Mouse (Mus musculus): ENCODE data around the gene Rell1. TPM values are rescaled to one million over a fixed set of nuclear protein-coding genes. Genes with fewer than 3 reads are reported as not detected.

The Rell1 gene
- total RNA-seq, 2 experiments from 2014 or later: 10.9 to 36.1 TPM

- ATAC-seq (replicated peaks; ENCODE audit: low FRiP score, poor library complexity, severe bottlenecking): no peak
These were observed 12.3 kb downstream of the Rell1 start for GRCm38 (mm10) chr5:63956411-63956810.

GRCm38 (mm10) chr5:63953401-63954032 lies 15.2 kb downstream of the Rell1 start:
- ATAC-seq (replicated peaks; ENCODE audit: low FRiP score, poor library complexity, severe bottlenecking): no peak

GRCm38 (mm10) chr5:63952039-63952438 lies 16.7 kb downstream of the Rell1 start:
- no peak for ATAC-seq (replicated peaks; ENCODE audit: low FRiP score, poor library complexity, severe bottlenecking)

GRCm38 (mm10) chr5:63951421-63951911 lies 17.2 kb downstream of the Rell1 start:
- no peak for ATAC-seq (replicated peaks; ENCODE audit: low FRiP score, poor library complexity, severe bottlenecking)

- no peak for ATAC-seq (replicated peaks; ENCODE audit: low FRiP score, poor library complexity, severe bottlenecking)
These were observed 19.5 kb downstream of the Rell1 start for GRCm38 (mm10) chr5:63949195-63949594.

- ATAC-seq (replicated peaks; ENCODE audit: low FRiP score, poor library complexity, severe bottlenecking): no peak
These were observed 21.2 kb downstream of the Rell1 start for GRCm38 (mm10) chr5:63947526-63947925.

GRCm38 (mm10) chr5:63943291-63943690 lies 25.4 kb downstream of the Rell1 start:
- ATAC-seq (replicated peaks; ENCODE audit: low FRiP score, poor library complexity, severe bottlenecking): no peak

- no peak for ATAC-seq (replicated peaks; ENCODE audit: low FRiP score, poor library complexity, severe bottlenecking)
These were observed 26.8 kb downstream of the Rell1 start for GRCm38 (mm10) chr5:63941891-63942290.

- no peak for ATAC-seq (replicated peaks; ENCODE audit: low FRiP score, poor library complexity, severe bottlenecking)
These were observed 30.1 kb downstream of the Rell1 start for GRCm38 (mm10) chr5:63938575-63938974.

- no peak for ATAC-seq (replicated peaks; ENCODE audit: low FRiP score, poor library complexity, severe bottlenecking)
These were observed 32.0 kb downstream of the Rell1 start for GRCm38 (mm10) chr5:63936740-63937139.

GRCm38 (mm10) chr5:63935581-63935980 lies 33.1 kb downstream of the Rell1 start:
- ATAC-seq (replicated peaks; ENCODE audit: low FRiP score, poor library complexity, severe bottlenecking): no peak

- no peak for ATAC-seq (replicated peaks; ENCODE audit: low FRiP score, poor library complexity, severe bottlenecking)
These were observed 35.9 kb downstream of the Rell1 start for GRCm38 (mm10) chr5:63932829-63933228.

GRCm38 (mm10) chr5:63930824-63931358 lies 37.8 kb downstream of the Rell1 start:
- ATAC-seq (replicated peaks; ENCODE audit: low FRiP score, poor library complexity, severe bottlenecking): no peak

- ATAC-seq (replicated peaks; ENCODE audit: low FRiP score, poor library complexity, severe bottlenecking): no peak
These were observed 43.6 kb downstream of the Rell1 start for GRCm38 (mm10) chr5:63925035-63925628.

GRCm38 (mm10) chr5:63923305-63924025 lies 45.2 kb downstream of the Rell1 start:
- no peak for ATAC-seq (replicated peaks; ENCODE audit: low FRiP score, poor library complexity, severe bottlenecking)

GRCm38 (mm10) chr5:63918201-63918600 lies 50.5 kb downstream of the Rell1 start:
- no peak for ATAC-seq (replicated peaks; ENCODE audit: low FRiP score, poor library complexity, severe bottlenecking)

- no peak for ATAC-seq (replicated peaks; ENCODE audit: low FRiP score, poor library complexity, severe bottlenecking)
These were observed 52.1 kb downstream of the Rell1 start for GRCm38 (mm10) chr5:63916457-63917139.

GRCm38 (mm10) chr5:63914896-63915295 lies 53.8 kb downstream of the Rell1 start:
- ATAC-seq (replicated peaks; ENCODE audit: low FRiP score, poor library complexity, severe bottlenecking): no peak

GRCm38 (mm10) chr5:63910171-63910960 lies 58.3 kb downstream of the Rell1 start:
- ATAC-seq (replicated peaks; ENCODE audit: low FRiP score, poor library complexity, severe bottlenecking): no peak
